Mouse (Mus musculus) myocyte (in vitro differentiated cells): ENCODE data around the gene Camta1.

ENCODE experiments used
- CEBPB ChIP-seq: IDR thresholded peaks from 2 replicates; pipeline ENCODE4 v1.6.1; 2011; ENCODE audit warnings: mild to moderate bottlenecking, moderate library complexity; ENCODE audit not compliant: poor library complexity, insufficient read depth, severe bottlenecking
- E2F4 ChIP-seq: IDR thresholded peaks from one replicate; pipeline ENCODE4 v1.6.1; 2011; ENCODE audit warnings: mild to moderate bottlenecking, control low read depth, moderate library complexity; ENCODE audit not compliant: insufficient read depth
- MYOD1 ChIP-seq, 3 experiments: IDR thresholded peaks; one replicate each; pipeline ENCODE4 v1.6.1; 2011; ENCODE audit warnings: control low read depth in 2 of 3, low read depth in 2 of 3, mild to moderate bottlenecking in 2 of 3, moderate library complexity in 1 of 3; ENCODE audit not compliant: insufficient read length in 2 of 3, control insufficient read depth in 1 of 3
- MYOG ChIP-seq, 3 experiments: IDR thresholded peaks; one replicate each; pipeline ENCODE4 v1.6.1; 2011; ENCODE audit warnings: control low read depth in 2 of 3, low read depth in 2 of 3, mild to moderate bottlenecking in 2 of 3; ENCODE audit not compliant: insufficient read length in 2 of 3, control insufficient read depth in 1 of 3, insufficient read depth in 1 of 3
- POLR2A ChIP-seq: IDR thresholded peaks from one replicate; pipeline ENCODE4 v1.6.1; 2011; ENCODE audit warnings: low read depth, mild to moderate bottlenecking, control low read depth, moderate library complexity; ENCODE audit not compliant: insufficient read length
- POLR2AphosphoS2 ChIP-seq: IDR thresholded peaks from one replicate; pipeline ENCODE4 v1.6.1; 2011; ENCODE audit warnings: low read depth, control low read depth; ENCODE audit not compliant: insufficient read length
- TCF3 ChIP-seq: IDR thresholded peaks from one replicate; pipeline ENCODE4 v1.6.1; 2011; ENCODE audit warnings: low read depth, control low read depth; ENCODE audit not compliant: insufficient read length
- USF1 ChIP-seq: IDR thresholded peaks from one replicate; pipeline ENCODE4 v1.6.1; 2011; ENCODE audit warnings: low read depth, mild to moderate bottlenecking, control low read depth, moderate library complexity

DNA sequence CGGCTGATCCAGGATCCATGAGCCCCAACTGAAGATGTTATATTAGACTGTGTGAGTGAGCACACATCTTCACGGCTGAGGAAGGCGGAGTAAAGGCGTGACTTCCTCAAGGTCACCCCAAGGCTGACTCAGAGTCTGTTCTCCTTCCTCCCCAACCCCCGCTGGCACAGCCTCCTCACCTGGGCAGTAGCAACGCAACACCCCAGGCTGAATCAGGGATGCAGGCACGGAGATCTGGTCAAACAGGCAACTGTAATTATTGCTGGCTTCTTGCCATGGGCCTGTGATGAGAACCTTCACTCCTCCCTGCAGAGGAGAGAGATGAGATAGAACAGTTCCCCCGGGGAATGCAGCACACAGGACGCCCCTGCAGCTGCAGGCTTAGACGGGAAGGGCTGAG, 723.5 kb downstream of the Camta1 start:
- TF ChIP-seq POLR2A (no peak), POLR2AphosphoS2 (no peak), E2F4 (no peak), USF1 (no peak), CEBPB (no peak), MYOG (IDR thresholded peaks at IDR 0.05; ENCODE audit: control insufficient read depth in 1 of 3, insufficient read depth in 1 of 3, insufficient read length in 2 of 3, low read depth in 2 of 3) (no peak), TCF3 (no peak), MYOD1 (IDR thresholded peaks at IDR 0.05; ENCODE audit: control insufficient read depth in 1 of 3, insufficient read length in 2 of 3, low read depth in 2 of 3) (no peak)
